Mouse (Mus musculus) testis, adult 2 months (tissue): ENCODE data around the gene B3gat2. TPM values are rescaled to one million over a fixed set of nuclear protein-coding genes. Genes with fewer than 3 reads are reported as not detected.
A peak's percentile ranks its signal among the peaks of the same experiment; 100 is the strongest.

Source experiments
- H3K27ac ChIP-seq: fragments of 200-500 bp; 2 replicates; pipeline ENCODE4 v1.5.1; 2012; ENCODE audit warnings: low read depth, low read length; ENCODE audit not compliant: control insufficient read depth, insufficient read depth
- H3K27me3 ChIP-seq: fragments of 200-500 bp; 2 replicates; pipeline ENCODE4 v1.6.1; 2012; ENCODE audit warnings: mild to moderate bottlenecking, low read length, moderate library complexity; ENCODE audit not compliant: control insufficient read depth, insufficient read depth
- H3K36me3 ChIP-seq: fragments of 200-500 bp; 2 replicates; pipeline ENCODE4 v1.6.1; 2012; ENCODE audit warnings: mild to moderate bottlenecking, low read length; ENCODE audit not compliant: control insufficient read depth, insufficient read depth
- H3K4me1 ChIP-seq: fragments of 200-500 bp; 2 replicates; pipeline ENCODE4 v1.6.1; 2012; ENCODE audit warnings: low read length; ENCODE audit not compliant: control insufficient read depth, insufficient read depth
- H3K4me3 ChIP-seq: fragments of 200-500 bp; 2 replicates; pipeline ENCODE4 v1.5.1; 2012; ENCODE audit warnings: low read depth, mild to moderate bottlenecking, low read length, moderate library complexity, mixed read lengths; ENCODE audit not compliant: control insufficient read depth
- CTCF ChIP-seq: fragments of 200-500 bp; IDR thresholded peaks from 2 replicates; pipeline ENCODE4 v1.5.1; 2012; ENCODE audit warnings: low read depth, mild to moderate bottlenecking, inconsistent platforms, low read length, moderate library complexity; ENCODE audit not compliant: control insufficient read depth, insufficient read depth, insufficient replicate concordance
- POLR2A ChIP-seq: fragments of 200-500 bp; IDR thresholded peaks from 2 replicates; pipeline ENCODE4 v1.6.1; 2012; ENCODE audit warnings: low read depth, mild to moderate bottlenecking, inconsistent platforms, low read length, moderate library complexity; ENCODE audit not compliant: control insufficient read depth
- polyA plus RNA-seq: library from polyadenylated mRNA; depleted of rRNA; stranded (reverse); fragments of >200 nt; gene quantifications from 2 replicates; pipeline ENCODE4 v1.2.3, GENCODE M21; 2012

Gene B3gat2
- polyA plus RNA-seq, 1 experiment, result 0.07 TPM

DNA sequence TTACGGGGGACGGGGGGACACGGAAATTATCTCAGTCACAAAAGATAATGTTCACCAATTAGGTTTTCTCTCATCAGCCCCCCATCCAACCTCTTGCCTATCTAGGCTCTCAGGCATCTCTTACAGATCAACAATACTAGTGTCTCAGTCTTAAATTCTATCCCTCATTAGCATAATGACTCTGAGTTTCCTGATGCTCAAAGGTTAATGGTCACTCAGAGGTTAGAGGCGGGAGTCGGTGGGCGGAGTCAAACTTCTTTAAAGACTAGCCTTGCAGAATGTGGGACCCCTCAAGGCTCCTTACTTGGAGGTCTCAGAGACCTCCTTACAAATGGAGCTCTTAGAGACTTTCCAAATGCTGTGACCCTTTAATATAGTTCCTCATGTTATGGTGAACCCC lies 8.0 kb upstream of the B3gat2 start:
- no peak for TF ChIP-seq CTCF
- no peak for TF ChIP-seq POLR2A
- Histone ChIP-seq H3K4me1 (no peaks in the 10 kb centered on the region), H3K27me3 (no peaks in the 10 kb centered on the region), H3K4me3 (no peak overlapping the region), H3K36me3 (no peaks in the 10 kb centered on the region), H3K27ac (no peak overlapping the region)

DNA sequence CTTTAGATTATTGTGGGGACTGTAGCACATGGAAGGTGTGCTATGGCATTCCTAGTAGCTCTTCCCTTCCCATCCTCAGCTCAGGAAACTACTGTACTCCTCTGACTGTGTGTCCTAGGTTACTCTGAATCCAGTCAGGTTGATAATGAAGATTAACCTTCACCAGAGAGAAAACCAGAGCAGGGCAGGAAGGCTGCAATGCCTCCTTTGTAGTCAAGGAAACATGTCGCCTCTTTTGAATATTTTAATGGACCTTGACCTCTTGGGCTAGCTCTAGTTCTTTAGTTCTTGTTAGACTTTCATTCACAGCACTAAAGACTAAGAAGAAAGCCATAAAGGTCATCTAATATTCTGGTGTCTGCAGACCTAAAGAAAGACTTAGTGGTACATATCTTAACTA lies 7.2 kb upstream of the B3gat2 start:
- Histone ChIP-seq H3K36me3 (no peaks in the 10 kb centered on the region), H3K4me1 (no peaks in the 10 kb centered on the region), H3K27ac (no peak overlapping the region), H3K27me3 (no peaks in the 10 kb centered on the region), H3K4me3 (no peak overlapping the region)
- no peak for TF ChIP-seq POLR2A
- no peak for TF ChIP-seq CTCF

- H3K36me3 ChIP-seq, result no peaks in the 10 kb centered on the region
- no peaks in the 10 kb centered on the region for H3K27me3 ChIP-seq
- no peak overlapping the region for H3K4me3 ChIP-seq
- no peaks in the 10 kb centered on the region for H3K4me1 ChIP-seq
- no peak for TF ChIP-seq POLR2A
- no peak for TF ChIP-seq CTCF
- H3K27ac ChIP-seq, result no peak overlapping the region
Measured at GRCm38 (mm10) chr1:23754967-23755366, 6.6 kb upstream of the B3gat2 start.

GRCm38 (mm10) chr1:23762136-23762687 lies 659 bp downstream of the B3gat2 start:
- H3K36me3 ChIP-seq, result no peaks in the 10 kb centered on the region
- H3K4me3 ChIP-seq, result peak overlapping the region; percentile 69
- H3K4me1 ChIP-seq, result peaks cover 20% of the 10 kb centered on the region
- no peaks in the 10 kb centered on the region; the same call in 1 of the 2 replicates for H3K27me3 ChIP-seq
- H3K27ac ChIP-seq, result no peak overlapping the region
- TF ChIP-seq CTCF (no peak), POLR2A (no peak)

DNA sequence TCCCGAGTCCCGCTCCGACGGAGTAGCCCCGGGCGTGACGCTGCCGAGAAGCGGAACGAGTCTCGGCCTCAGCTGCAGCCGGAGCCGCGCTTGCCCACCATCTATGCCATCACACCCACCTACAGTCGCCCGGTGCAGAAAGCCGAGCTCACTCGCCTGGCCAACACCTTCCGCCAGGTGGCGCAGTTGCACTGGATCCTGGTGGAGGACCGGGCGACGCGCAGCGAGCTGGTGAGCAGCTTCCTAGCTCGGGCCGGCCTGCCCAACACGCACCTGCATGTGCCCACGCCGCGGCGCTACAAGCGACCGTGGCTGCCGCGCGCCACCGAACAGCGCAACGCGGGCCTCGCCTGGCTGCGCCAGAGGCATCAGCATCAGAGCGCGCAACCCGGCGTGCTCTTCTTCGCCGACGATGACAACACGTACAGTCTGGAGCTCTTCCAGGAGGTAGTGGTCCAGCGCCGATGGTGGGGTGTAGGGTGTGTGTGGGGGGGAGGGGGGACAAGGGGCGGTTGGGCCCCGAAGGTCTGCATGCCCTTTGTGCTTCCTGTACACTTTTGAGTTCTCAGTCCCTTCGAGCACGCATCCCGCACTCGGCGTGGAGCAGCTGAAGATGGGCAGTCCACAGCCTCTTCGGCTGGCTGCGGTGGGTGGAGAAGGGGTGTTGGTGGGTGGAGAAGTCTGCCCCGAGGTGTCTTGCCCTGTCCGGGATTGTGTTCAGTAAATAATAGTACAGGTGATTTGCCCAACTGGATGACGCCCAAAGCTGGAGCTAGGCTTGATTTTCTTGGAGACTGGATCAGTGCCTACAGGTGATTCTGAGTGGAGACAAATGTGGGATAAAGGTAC lies 1.5 kb downstream of the B3gat2 start:
- H3K4me3 ChIP-seq, result peak overlapping the region; percentile 69
- no peaks in the 10 kb centered on the region; the same call in 1 of the 2 replicates for H3K27me3 ChIP-seq
- TF ChIP-seq POLR2A (no peak), CTCF (peak; percentile 88)
- peaks cover 20% of the 10 kb centered on the region for H3K4me1 ChIP-seq
- no peak overlapping the region for H3K27ac ChIP-seq
- H3K36me3 ChIP-seq, result no peaks in the 10 kb centered on the region

DNA sequence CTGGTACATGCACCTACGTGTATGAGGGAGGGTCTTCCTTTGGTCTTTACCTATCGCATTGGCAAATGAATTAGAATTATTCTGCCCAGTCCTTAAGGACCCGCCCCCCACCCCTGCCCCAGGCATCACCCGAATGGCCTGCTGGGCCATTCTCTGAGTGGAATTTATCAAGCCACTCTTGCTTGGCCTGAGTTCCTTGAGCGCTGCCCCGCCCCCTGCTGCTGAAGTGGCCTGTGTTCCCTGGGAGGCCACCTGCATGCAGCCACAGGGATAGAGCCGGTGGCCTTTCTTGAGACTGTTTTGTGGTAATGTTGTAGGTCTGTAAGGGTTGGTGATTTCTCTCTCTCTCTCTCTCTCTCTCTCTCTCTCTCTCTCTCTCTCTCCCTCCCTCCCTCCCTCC lies 2.2 kb downstream of the B3gat2 start:
- H3K27ac ChIP-seq, result no peak overlapping the region
- TF ChIP-seq CTCF (no peak), POLR2A (no peak)
- peaks cover 20% of the 10 kb centered on the region for H3K4me1 ChIP-seq
- no peaks in the 10 kb centered on the region; the same call in 1 of the 2 replicates for H3K27me3 ChIP-seq
- H3K36me3 ChIP-seq, result no peaks in the 10 kb centered on the region
- H3K4me3 ChIP-seq, result no peak overlapping the region

DNA sequence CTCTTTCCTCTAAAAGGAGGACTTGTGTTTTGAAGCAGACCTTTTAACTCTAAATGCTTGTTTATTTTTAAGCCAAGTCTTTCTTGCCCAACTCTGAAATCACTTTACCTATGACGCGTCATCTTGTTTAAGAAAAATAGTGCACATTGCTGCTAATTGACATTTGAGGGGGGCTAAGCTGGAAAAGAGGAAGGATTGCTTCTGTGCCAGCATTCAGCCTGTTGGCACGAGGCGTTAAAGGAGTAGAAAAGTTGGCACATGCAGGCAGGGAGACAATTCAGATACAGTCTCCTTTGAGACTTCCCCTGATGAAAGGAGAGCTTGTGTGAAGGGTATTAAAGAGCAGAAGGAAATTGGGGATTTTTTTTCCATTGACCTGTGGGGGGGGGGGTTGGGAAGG lies 3.2 kb downstream of the B3gat2 start:
- peaks cover 20% of the 10 kb centered on the region for H3K4me1 ChIP-seq
- H3K36me3 ChIP-seq, result no peaks in the 10 kb centered on the region
- no peak overlapping the region for H3K4me3 ChIP-seq
- H3K27ac ChIP-seq, result no peak overlapping the region
- no peaks in the 10 kb centered on the region; the same call in 1 of the 2 replicates for H3K27me3 ChIP-seq
- no peak for TF ChIP-seq CTCF
- TF ChIP-seq POLR2A, result no peak
